Mouse (Mus musculus) cerebellum, adult (tissue): ENCODE measurements around the gene Itfg2.

Experiments
- ATAC-seq: cut with Nextera tagmentation; 2 replicates; pipeline ENCODE4 v1.9.2; 2017; ENCODE audit warnings: mild to moderate bottlenecking, moderate library complexity, mixed read lengths; ENCODE audit not compliant: insufficient number of reproducible peaks, low FRiP score, low TSS enrichment

Gene Itfg2

GRCm38 (mm10) chr6:128424269-128425019, at the start of gene Itfg2:
Gene Itfg2, minus strand, starts transcription at chr6:128424931.
- ATAC-seq = peak; percentile 92

GRCm38 (mm10) chr6:128474112-128474511, 49.4 kb upstream of the Itfg2 start:
- no peak for ATAC-seq

GRCm38 (mm10) chr6:128469451-128469850, 44.7 kb upstream of the Itfg2 start:
- peak; percentile 58; the same call in 1 of the 2 replicates for ATAC-seq

GRCm38 (mm10) chr6:128467298-128467697, 42.6 kb upstream of the Itfg2 start:
- no peak for ATAC-seq

GRCm38 (mm10) chr6:128466563-128466962, 41.8 kb upstream of the Itfg2 start:
- no peak for ATAC-seq

- ATAC-seq = no peak
Measured at GRCm38 (mm10) chr6:128466043-128466442, 41.3 kb upstream of the Itfg2 start.

- no peak for ATAC-seq
Measured at GRCm38 (mm10) chr6:128464996-128465395, 40.3 kb upstream of the Itfg2 start.

- ATAC-seq = no peak
Measured at GRCm38 (mm10) chr6:128461606-128462005, 36.9 kb upstream of the Itfg2 start.

GRCm38 (mm10) chr6:128460729-128461503, 36.2 kb upstream of the Itfg2 start:
- ATAC-seq = no peak

- ATAC-seq = no peak
Measured at GRCm38 (mm10) chr6:128460321-128460720, 35.6 kb upstream of the Itfg2 start.

GRCm38 (mm10) chr6:128457186-128457585, 32.5 kb upstream of the Itfg2 start:
- no peak for ATAC-seq

GRCm38 (mm10) chr6:128455835-128456605, 31.3 kb upstream of the Itfg2 start:
- ATAC-seq = no peak

GRCm38 (mm10) chr6:128447063-128447462, 22.3 kb upstream of the Itfg2 start:
- no peak for ATAC-seq

- peak; percentile 72 for ATAC-seq
Measured at GRCm38 (mm10) chr6:128445761-128446535, 21.2 kb upstream of the Itfg2 start.

GRCm38 (mm10) chr6:128440238-128440637, 15.5 kb upstream of the Itfg2 start:
- ATAC-seq = no peak

- peak; percentile 21 for ATAC-seq
Measured at GRCm38 (mm10) chr6:128438871-128439341, 14.2 kb upstream of the Itfg2 start.

- peak; percentile 84 for ATAC-seq
Measured at GRCm38 (mm10) chr6:128438317-128438870, 13.7 kb upstream of the Itfg2 start, which contains the start of gene Fkbp4. Gene Fkbp4, minus strand, starts transcription at chr6:128438677.

- ATAC-seq = peak; percentile 18; the same call in 1 of the 2 replicates
Measured at GRCm38 (mm10) chr6:128437731-128438316, 13.1 kb upstream of the Itfg2 start.

GRCm38 (mm10) chr6:128437288-128437687, 12.6 kb upstream of the Itfg2 start:
- ATAC-seq = no peak
